Mouse (Mus musculus) left cerebral cortex, adult 2 months (tissue): ENCODE data around the gene Plekhg3. TPM values are rescaled to one million over a fixed set of nuclear protein-coding genes. Genes with fewer than 3 reads are reported as not detected.

Source experiments
- DNase-seq, 2 experiments: peaks; one replicate each; pipeline ENCODE4 v3.0.0; 2021 to 2022; ENCODE audit warnings: low spot score in 2 of 2, mixed read lengths in 1 of 2; ENCODE audit errors: extremely low spot score in 1 of 2
- H3K27ac ChIP-seq: fragments of 200-600 bp; 2 replicates; pipeline ENCODE4 v1.8.1; 2022
- H3K4me3 ChIP-seq: fragments of 200-600 bp; 2 replicates; pipeline ENCODE4 v1.8.1; 2022
- CTCF ChIP-seq: fragments of 200-600 bp; IDR thresholded peaks from 2 replicates; pipeline ENCODE4 v1.8.1; 2022; ENCODE audit warnings: antibody characterized with exemption, mild to moderate bottlenecking, moderate library complexity
- intact Hi-C: fragments of 180-260 bp; cut with DNase I; formaldehyde crosslinking; loops from one replicate; pipeline ENCODE4 v1.15.1; 2025
- long read RNA-seq, 2 experiments: library from polyadenylated mRNA; stranded (forward); transcript quantifications; one replicate each; pipeline ENCODE4 v2.0.0; 2021; ENCODE audit warnings: borderline mapping rate in 2 of 2
- total RNA-seq, 2 experiments: library from RNA; stranded (reverse); gene quantifications; 2 replicates each; pipeline ENCODE4 v1.2.3; 2021

The Plekhg3 gene
- total RNA-seq = 10 to 100 TPM; 15.0 to 15.2 TPM
- long read RNA-seq, experiment 1, partial matches to known transcripts = 1 of 2 reads
- long read RNA-seq, experiment 1, other reads (novel, unspliced or antisense) = 1 of 2 reads
- long read RNA-seq, experiment 2, partial matches to known transcripts = 4 of 8 reads
- long read RNA-seq, experiment 2, other reads (novel, unspliced or antisense) = 4 of 8 reads

DNA sequence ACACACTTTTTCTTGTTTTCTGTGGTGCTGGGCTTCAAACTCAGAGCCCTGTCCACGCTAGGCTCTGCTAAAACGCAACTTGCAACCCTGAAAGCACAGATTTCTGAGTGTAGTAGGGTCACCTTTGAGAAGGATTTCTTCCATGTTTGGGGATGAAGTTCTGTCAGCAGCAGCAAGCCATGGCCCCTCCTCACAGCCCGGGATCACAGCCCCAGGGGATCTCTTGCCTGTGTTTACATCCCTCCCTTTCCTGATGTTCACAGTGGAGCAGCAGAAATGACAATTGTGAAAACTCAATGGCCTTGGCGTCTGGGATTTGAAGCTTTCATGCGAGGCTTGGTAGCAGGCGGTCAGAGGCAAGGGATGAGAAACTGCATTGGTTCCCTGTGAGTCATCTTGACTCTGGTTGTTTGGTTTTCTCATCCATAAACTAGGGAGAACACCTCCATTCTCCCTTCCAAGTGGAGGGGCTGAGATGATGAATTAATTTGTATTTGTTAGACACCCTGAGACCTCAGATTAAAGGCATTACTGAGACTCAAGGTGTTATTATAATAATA, at the start of gene Plekhg3:
TSS of gene Plekhg3 (plus strand) at position 312 of the 560 bp plus-strand sequence.
- TF ChIP-seq CTCF = no peak
- no peak within 1 kb of the TSS for H3K27ac ChIP-seq
- H3K4me3 ChIP-seq = no peak within 1 kb of the TSS
- no peak for DNase-seq
- intact Hi-C loops = no loop called here

DNA sequence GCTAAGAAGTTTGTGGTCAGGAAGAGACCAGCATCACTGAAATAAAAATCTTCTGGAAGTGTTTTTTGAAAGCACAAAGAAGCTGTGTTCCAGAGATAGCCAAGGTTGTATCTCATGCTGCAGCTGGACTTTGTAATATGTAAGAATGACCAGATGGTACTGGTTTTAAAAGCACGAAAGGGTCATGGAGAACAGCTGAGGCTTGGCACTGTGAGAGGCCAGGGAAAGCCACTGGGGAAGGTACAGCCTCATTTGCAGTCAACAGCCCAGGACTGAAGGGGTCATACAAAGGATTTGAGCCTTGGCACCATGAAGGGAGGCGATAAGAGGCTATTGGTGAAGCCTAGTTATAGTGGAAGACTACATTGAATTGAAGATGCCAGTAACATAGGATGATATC, 48.2 kb upstream of the Plekhg3 start:
- no peak for TF ChIP-seq CTCF
- intact Hi-C loops = loop anchor here (5.0 kb wide), 1 partner anchor 240 kb away; no protein-coding TSS in a partner anchor

DNA sequence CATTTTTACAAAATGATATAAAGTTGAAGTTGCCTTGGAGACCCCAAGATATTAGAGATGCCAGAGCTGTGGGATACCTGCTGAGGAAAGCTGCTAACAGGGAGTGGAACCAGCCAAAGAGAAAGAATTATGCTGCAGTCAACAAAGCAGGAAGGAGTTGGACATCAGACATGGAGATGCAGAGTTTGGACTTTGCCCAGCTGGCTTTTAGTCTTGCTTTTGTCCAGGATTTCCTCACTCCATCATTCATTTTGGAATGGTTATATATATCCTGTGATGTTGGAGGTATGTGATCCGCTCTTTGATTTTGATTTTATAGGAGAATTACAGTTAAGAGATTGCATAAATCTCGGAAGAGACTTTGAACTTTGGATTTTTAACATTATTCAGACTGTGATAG, 47.7 kb upstream of the Plekhg3 start:
- TF ChIP-seq CTCF = no peak
- Histone ChIP-seq H3K4me3 (no peak overlapping the region), H3K27ac (no peak overlapping the region)
- intact Hi-C loops = loop anchor here (5.0 kb wide), 1 partner anchor 239 kb away; no protein-coding TSS in a partner anchor
- DNase-seq = no peak

More for the DNA sequence above, 48.2 kb upstream of the Plekhg3 start:
- DNase-seq = no peak
- no peak overlapping the region for H3K27ac ChIP-seq
- no peak overlapping the region for H3K4me3 ChIP-seq

DNA sequence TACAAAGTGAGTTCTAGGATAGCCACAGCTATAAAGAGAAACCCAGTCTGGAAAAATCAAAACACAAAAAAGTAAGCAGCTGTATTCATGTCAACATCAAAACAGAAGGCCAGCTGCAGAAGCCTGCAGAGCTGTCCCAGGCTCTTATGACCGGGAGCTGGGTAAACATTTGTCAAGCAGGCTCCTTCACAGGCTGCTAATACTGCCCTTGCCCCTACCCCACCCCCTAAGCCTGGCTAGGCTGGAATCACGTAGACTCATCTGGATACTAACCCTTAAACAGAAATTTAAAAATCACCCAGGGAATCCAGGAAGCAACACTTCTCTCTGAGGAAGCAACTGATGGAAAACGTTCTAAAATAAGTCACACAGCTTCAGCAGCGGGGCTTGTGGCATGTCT, 45.8 kb upstream of the Plekhg3 start:
- no peak for TF ChIP-seq CTCF
- Histone ChIP-seq H3K27ac (no peak overlapping the region), H3K4me3 (no peak overlapping the region)
- no peak for DNase-seq
- intact Hi-C loops = loop anchor here (5.0 kb wide), 1 partner anchor 237 kb away; no protein-coding TSS in a partner anchor

DNA sequence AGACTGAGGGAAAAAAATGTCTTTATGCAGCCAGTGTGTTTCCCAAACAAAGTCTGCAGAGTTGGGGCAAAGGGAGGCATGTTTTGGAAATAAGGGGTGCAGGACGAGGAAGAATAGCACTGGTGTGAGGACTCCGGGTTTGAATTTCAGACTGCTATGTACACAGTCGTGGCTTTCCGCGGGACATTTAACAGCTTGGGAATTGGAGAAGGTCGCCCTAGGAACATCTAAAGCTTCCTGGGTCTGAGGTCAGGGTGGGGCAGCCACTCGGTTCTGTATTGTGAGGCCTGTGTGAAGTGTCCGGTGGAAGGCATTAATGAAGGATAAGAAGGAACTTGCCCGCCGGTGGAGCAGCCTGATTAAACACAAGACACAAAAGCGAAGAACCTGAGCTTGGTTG, 45.3 kb upstream of the Plekhg3 start:
- intact Hi-C loops = no loop called here
- TF ChIP-seq CTCF = no peak

DNA sequence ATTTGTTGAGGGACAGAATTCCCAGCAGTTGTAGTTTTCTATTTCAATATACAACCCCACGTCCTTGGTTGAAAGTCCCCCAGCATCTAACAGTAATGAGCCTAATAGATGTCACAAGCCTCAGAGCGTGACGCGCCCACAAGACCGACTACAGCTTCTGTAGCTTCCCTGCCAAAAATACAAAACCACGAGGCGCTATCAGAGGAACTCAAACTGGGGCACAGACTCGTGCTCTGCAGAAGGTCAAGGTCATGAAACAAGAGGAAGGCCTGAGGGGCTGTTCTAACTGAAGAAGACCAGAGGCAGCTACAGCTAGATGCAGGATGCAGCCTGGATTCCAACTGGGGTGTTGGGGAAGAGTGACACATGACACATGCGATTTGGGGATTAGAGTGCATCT, 43.7 kb upstream of the Plekhg3 start:
- no peak for TF ChIP-seq CTCF
- intact Hi-C loops = no loop called here
- H3K4me3 ChIP-seq = no peak overlapping the region
- H3K27ac ChIP-seq = no peak overlapping the region
- no peak for DNase-seq

More for the DNA sequence above, 45.3 kb upstream of the Plekhg3 start:
- no peak for DNase-seq
- no peak overlapping the region for H3K27ac ChIP-seq
- H3K4me3 ChIP-seq = no peak overlapping the region

DNA sequence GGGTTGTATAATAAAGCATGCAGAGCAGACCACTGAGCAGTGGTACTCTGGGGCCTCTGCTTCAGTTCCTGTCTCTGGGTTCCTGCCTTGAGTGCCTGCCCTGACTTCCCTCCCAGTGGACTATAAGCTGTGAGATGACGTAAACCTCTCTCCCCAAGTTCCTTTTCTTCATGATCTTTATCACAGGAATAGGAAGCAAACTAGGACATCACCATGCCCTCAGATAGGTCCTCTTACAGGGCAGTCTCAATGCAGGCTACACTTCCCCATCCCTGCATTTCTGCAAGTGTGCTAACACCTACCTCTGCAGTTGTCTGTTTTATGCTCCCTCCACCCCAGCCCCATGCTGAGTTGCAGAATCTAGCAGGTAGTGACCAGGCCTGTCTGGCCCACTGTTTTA, 39.9 kb upstream of the Plekhg3 start:
- TF ChIP-seq CTCF = no peak
- H3K27ac ChIP-seq = no peak overlapping the region
- intact Hi-C loops = no loop called here
- no peak overlapping the region for H3K4me3 ChIP-seq
- DNase-seq = no peak

DNA sequence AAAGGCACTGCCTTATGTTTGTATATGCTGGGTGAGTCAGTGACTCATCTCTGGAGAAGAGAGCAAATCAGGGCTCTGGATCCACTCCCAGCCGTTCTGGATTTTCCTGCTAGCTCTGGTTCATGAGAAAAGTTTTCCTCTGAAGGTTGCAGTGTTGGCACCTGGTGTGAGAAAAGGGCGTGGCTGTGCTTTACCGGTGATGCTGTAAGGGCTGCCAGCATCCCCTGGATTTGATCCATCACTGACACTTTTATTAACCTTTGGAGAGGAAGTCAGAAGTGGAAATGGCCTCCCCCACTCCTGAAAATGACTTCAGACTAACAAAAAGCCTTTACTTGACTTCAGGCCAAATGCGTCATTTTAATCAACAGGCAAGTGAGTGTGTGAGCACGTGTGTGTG, 37.2 kb upstream of the Plekhg3 start:
- intact Hi-C loops = no loop called here
- DNase-seq = peak in 1 of 2 experiments; percentile 33
- TF ChIP-seq CTCF = no peak
- no peak overlapping the region for H3K4me3 ChIP-seq
- no peak overlapping the region for H3K27ac ChIP-seq

DNA sequence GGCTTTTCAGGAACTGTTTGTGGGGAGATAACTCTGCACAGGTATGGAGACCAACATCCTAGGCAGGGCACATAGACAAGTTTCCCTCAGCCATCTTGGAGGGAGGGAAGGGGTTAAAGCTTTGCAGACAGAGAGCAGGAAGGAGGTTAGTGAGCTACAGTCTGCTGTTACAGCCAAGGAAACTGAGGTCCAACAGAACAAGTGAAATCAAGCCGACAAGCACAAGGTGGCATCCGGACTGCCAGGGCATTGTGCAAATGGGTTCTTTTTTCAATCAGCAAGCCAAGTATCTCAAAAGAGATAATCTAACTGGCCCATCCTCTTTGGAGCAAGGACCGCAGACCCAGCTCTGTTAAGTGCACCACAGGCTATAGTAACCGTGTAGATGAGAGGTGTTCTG, 35.3 kb upstream of the Plekhg3 start:
- Histone ChIP-seq H3K27ac (no peak overlapping the region), H3K4me3 (no peak overlapping the region)
- no peak for TF ChIP-seq CTCF
- DNase-seq = no peak
- intact Hi-C loops = no loop called here

DNA sequence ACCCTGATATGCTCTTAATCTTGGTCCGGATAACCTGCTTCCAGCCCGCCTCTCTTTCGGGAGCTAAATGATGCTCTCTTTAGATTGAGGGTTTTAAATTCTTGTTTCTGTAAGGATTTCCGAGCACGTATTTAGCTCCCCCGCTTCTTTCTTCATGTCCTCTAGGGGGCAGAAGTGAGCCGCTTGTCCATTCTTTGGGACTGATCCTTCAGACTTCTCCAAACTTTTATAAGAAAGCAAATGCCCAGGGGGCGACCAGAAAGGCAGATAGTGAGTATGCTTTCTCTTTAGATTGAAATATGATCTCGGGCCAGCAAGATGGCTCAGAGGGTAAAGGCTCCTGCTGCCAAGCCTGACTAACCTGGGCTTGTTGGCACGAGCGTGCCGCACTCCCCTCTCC, 34.4 kb upstream of the Plekhg3 start:
- intact Hi-C loops = loop anchor here (1.0 to 2.0 kb wide), 2 partner anchors 50 to 100 kb away; no protein-coding TSS in a partner anchor
- peak; percentile 85 for TF ChIP-seq CTCF
- H3K4me3 ChIP-seq = no peak overlapping the region
- no peak overlapping the region for H3K27ac ChIP-seq
- peak; percentile 34 to 39 for DNase-seq

DNA sequence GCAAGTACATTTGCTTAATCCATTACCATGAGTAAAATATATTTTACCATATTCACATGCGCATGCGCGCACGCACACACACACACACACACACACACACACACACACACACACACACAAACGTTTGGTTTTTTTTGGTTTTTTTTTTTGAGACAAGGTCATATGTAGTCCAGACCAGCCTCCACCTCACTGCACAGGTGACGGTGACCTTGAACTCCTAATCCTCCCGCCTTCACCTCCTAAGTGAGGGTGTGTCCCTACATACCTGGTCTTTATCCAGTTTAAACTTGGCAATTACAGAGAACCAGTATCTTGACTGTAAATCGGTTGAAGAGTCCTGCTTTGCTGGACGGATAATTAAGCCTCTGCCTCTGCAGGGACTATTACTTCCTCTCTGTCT, 31.4 kb upstream of the Plekhg3 start:
- Histone ChIP-seq H3K4me3 (no peak overlapping the region), H3K27ac (no peak overlapping the region)
- DNase-seq = no peak
- no peak for TF ChIP-seq CTCF
- intact Hi-C loops = no loop called here

DNA sequence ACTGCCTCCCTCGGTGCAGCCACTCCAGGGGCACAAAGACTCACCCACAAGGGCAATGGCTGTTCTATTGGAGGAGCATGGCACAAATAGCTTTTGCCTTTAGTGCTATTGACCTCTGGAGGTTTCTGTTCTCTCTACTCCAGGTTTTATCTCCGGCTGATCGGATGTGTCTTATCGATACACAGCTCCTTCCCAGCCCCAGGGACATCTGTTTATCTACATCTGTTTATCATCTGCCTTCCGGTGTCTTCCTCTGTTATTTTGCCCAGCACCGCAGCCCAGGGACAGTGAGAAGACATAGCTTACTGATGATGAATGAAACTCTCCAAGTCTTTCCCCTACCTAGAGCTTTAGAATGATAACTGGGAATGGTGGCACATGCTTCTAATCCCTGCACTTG, 30.6 kb upstream of the Plekhg3 start:
- intact Hi-C loops = no loop called here
- DNase-seq = no peak
- Histone ChIP-seq H3K4me3 (no peak overlapping the region), H3K27ac (no peak overlapping the region)
- TF ChIP-seq CTCF = no peak

DNA sequence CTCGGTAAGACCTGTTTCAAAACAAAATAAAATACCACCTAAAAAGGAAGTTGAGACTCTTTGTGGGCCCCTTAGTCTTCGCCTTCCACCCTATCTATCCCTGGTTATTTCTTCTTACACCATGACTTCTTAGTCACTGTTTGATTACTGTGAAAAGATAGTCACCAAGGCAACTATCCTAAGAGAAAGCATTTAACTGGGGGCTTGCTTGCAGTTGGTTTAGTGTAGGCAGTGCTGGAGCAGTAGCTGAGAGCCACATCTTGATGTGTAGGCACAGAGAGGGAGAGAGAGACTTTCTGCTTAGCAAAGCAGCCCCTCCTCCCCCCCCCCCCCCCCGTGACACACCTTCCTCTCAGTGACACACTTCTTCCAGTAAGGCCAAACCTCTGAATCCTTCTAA, 29.8 kb upstream of the Plekhg3 start:
- Histone ChIP-seq H3K27ac (peak overlapping the region; percentile 40; the same call in 1 of the 2 replicates), H3K4me3 (no peak overlapping the region)
- no peak for DNase-seq
- TF ChIP-seq CTCF = no peak
- intact Hi-C loops = no loop called here
